Mouse (Mus musculus) intestine, postnatal 0 days (tissue): Measurements from ENCODE around the gene Prss16. TPM values are rescaled to one million over a fixed set of nuclear protein-coding genes. Genes with fewer than 3 reads are reported as not detected.

Experiments used
- ATAC-seq: fragments of 200-750 bp; cut with Nextera tagmentation; 2 replicates; pipeline ENCODE4 v1.8.0; 2017; ENCODE audit warnings: mild to moderate bottlenecking, moderate TSS enrichment, moderate library complexity
- H3K27ac ChIP-seq: fragments of 300-500 bp; sonication (generic); 2 replicates; pipeline ENCODE4 v1.5.1; 2014; ENCODE audit warnings: mild to moderate bottlenecking, low read depth, low read length, moderate library complexity
- H3K27me3 ChIP-seq: fragments of 300-500 bp; sonication (generic); replicated peaks from 2 replicates; pipeline ENCODE4 v1.6.1; 2014; ENCODE audit warnings: low read length, mixed read lengths; ENCODE audit not compliant: control insufficient read depth, insufficient read depth
- H3K36me3 ChIP-seq: fragments of 300-500 bp; sonication (generic); 2 replicates; pipeline ENCODE4 v1.6.1; 2014; ENCODE audit warnings: mild to moderate bottlenecking, moderate library complexity; ENCODE audit not compliant: control insufficient read depth, insufficient read depth
- H3K4me1 ChIP-seq: fragments of 300-500 bp; sonication (generic); replicated peaks from 2 replicates; pipeline ENCODE4 v1.6.1; 2014; ENCODE audit warnings: antibody characterized with exemption, low read length, mixed read lengths; ENCODE audit not compliant: control insufficient read depth, insufficient read depth
- H3K4me2 ChIP-seq: fragments of 300-500 bp; sonication (generic); replicated peaks from 2 replicates; pipeline ENCODE4 v1.6.1; 2014; ENCODE audit warnings: low read depth, mild to moderate bottlenecking, moderate library complexity
- H3K4me3 ChIP-seq: fragments of 300-500 bp; sonication (generic); 2 replicates; pipeline ENCODE4 v1.5.1; 2014; ENCODE audit warnings: low read depth, low read length
- H3K9ac ChIP-seq: fragments of 300-500 bp; sonication (generic); 2 replicates; pipeline ENCODE4 v1.6.1; 2014; ENCODE audit warnings: mild to moderate bottlenecking, low read depth, low read length
- H3K9me3 ChIP-seq: fragments of 300-500 bp; sonication (generic); 2 replicates; pipeline ENCODE4 v1.6.1; 2016; ENCODE audit warnings: mixed run types; ENCODE audit not compliant: control insufficient read depth
- CTCF ChIP-seq: sonication (generic); IDR thresholded peaks from 2 replicates; pipeline ENCODE4 v1.5.1; 2016; ENCODE audit warnings: low read depth, mild to moderate bottlenecking, control low read depth, antibody characterized with exemption, moderate library complexity
- WGBS: fragments of 180-500 bp; shearing (Covaris S2); extraction: QIAGEN DNeasy Blood & Tissue Kit; methylation state at CpG from one replicate; pipeline ENCODE4 v1.1.7; 2014; 5-methylcytosine and 5-hydroxymethylcytosine counted together
- polyA plus RNA-seq: library from polyadenylated mRNA; unstranded; fragments of >200 nt; fragmentation: Nextera tagmentation; extraction: Ambion mirVana; gene quantifications from 2 replicates; pipeline ENCODE4 v1.2.1, GENCODE M21; 2015

Gene Prss16
- polyA plus RNA-seq, 1 experiment from 2014 or later, result 4.0 TPM

GRCm38 (mm10) chr13:22006334-22007120 is 3.0 kb downstream of the Prss16 start:
- Histone ChIP-seq H3K4me3 (peak overlapping the region; percentile 50), H3K36me3 (no peaks in the 10 kb centered on the region), H3K4me2 (peak overlapping the region; percentile 98), H3K9me3 (no peaks in the 10 kb centered on the region), H3K27ac (no peak overlapping the region), H3K9ac (peak overlapping the region; percentile 51), H3K27me3 (peaks cover 87% of the 10 kb centered on the region), H3K4me1 (no peaks in the 10 kb centered on the region)
- peak; percentile 85 for ATAC-seq
- peak; percentile 28; the same call in 1 of the 2 replicates for TF ChIP-seq CTCF
- WGBS, result under 1% methylated on average over 38 of the region's 38 CpGs

DNA sequence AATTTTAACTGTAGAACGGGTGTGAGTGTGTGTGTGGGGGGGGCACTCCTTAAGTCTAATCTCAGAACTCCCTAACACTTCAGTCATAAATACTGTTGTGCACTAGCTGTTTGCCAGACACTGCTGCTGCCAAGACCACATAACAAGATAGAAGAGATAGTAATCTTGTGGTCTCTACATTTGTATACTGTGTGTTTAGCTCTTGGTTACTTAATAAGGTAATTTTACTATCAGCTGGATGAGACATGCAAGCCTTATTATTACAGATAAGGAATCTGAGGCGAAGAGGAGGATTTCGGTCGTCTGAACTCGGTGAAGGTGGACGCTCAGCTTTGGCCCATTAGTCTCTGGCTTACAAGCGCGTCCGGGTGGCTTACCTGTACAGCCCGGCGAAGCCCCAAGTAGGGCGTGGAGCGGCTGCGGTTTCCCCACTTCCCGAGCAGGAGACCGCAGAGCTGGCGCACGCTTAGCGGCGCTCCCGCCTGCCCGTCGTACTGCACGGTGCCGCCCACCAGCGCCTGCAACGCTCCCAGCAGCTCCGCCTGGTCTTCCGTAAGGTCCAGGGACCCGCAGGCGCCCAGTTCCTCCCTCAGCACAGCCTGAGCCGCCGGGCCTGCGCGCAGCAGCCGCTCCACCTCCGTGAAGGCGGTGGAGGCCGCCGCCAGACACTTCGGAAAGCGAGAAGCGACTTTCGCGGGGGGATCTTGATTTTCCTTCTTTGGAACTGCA is 3.8 kb downstream of the Prss16 start:
- H3K27ac ChIP-seq, result no peak overlapping the region
- peak overlapping the region; percentile 50 for H3K4me3 ChIP-seq
- H3K4me2 ChIP-seq, result peak overlapping the region; percentile 98
- TF ChIP-seq CTCF, result no peak
- under 1% methylated on average over 45 of the region's 45 CpGs for WGBS
- no peaks in the 10 kb centered on the region for H3K9me3 ChIP-seq
- no peaks in the 10 kb centered on the region for H3K36me3 ChIP-seq
- H3K4me1 ChIP-seq, result no peaks in the 10 kb centered on the region
- H3K27me3 ChIP-seq, result peaks cover 89% of the 10 kb centered on the region
- peak overlapping the region; percentile 19; the same call in 1 of the 2 replicates for H3K9ac ChIP-seq
- peak; percentile 69 for ATAC-seq

- no peaks in the 10 kb centered on the region for H3K9me3 ChIP-seq
- H3K9ac ChIP-seq, result no peak overlapping the region
- H3K4me2 ChIP-seq, result no peak overlapping the region
- no peaks in the 10 kb centered on the region for H3K4me1 ChIP-seq
- no peak overlapping the region for H3K27ac ChIP-seq
- H3K36me3 ChIP-seq, result no peaks in the 10 kb centered on the region
- no peak for ATAC-seq
- 32% methylated on average over 5 of the region's 5 CpGs for WGBS
- H3K27me3 ChIP-seq, result peaks cover 90% of the 10 kb centered on the region
- no peak overlapping the region for H3K4me3 ChIP-seq
- no peak for TF ChIP-seq CTCF
These were observed 7.7 kb downstream of the Prss16 start for GRCm38 (mm10) chr13:22001823-22002222.

DNA sequence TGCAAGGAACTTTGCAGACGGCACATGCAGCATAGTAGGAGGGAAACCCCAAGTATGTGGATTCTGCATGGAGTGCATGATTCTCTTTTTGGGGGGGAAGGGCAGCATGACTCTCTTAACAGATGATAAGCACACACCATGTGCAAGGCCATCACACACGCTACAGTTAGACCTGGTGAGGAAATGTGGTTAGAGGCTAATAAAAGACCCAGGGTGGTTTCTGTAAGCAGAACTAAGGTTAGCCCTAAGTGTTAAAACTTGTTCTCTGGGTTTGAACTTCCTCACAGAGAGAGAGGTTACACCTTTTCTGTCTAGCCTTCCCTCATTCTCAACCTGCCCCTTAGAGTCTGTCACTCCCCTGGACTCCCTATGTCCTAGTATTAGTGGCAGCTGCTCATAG is 8.2 kb downstream of the Prss16 start:
- Histone ChIP-seq H3K4me1 (no peaks in the 10 kb centered on the region), H3K27ac (no peak overlapping the region), H3K9ac (no peak overlapping the region), H3K36me3 (no peaks in the 10 kb centered on the region), H3K4me2 (no peak overlapping the region), H3K4me3 (no peak overlapping the region), H3K9me3 (no peaks in the 10 kb centered on the region), H3K27me3 (peaks cover 90% of the 10 kb centered on the region)
- WGBS, result 68% methylated on average over 2 of the region's 2 CpGs
- ATAC-seq, result no peak
- no peak for TF ChIP-seq CTCF

GRCm38 (mm10) chr13:21999147-21999546 is 10.4 kb downstream of the Prss16 start:
- no peak for TF ChIP-seq CTCF
- no peak overlapping the region for H3K4me2 ChIP-seq
- no peak overlapping the region for H3K9ac ChIP-seq
- WGBS, result 49% methylated on average over 4 of the region's 4 CpGs
- peaks cover 89% of the 10 kb centered on the region for H3K27me3 ChIP-seq
- H3K9me3 ChIP-seq, result no peaks in the 10 kb centered on the region
- H3K4me3 ChIP-seq, result no peak overlapping the region
- ATAC-seq, result no peak
- H3K27ac ChIP-seq, result no peak overlapping the region
- no peaks in the 10 kb centered on the region for H3K4me1 ChIP-seq
- no peaks in the 10 kb centered on the region for H3K36me3 ChIP-seq

DNA sequence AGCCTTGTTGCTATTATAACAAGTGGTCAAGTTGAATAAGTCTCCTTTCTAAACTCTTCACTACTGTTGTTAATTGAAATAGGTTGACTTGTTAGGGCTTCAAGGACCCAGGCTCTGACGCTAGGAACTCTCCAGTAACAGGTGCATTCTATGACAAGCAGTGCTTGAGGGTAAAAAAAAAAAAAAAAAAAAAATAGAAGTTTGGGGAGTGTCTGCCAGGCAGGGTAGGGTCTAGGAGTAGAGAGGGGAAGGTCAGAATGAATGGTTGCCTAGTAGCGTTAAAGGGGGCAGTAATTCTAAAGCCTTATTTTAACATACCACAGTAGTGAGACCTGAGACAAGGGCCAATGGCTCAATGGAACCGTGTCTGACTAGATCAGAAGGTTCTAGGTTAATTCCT is 11.1 kb downstream of the Prss16 start:
- no peak overlapping the region for H3K4me3 ChIP-seq
- peaks cover 87% of the 10 kb centered on the region for H3K27me3 ChIP-seq
- no peaks in the 10 kb centered on the region for H3K4me1 ChIP-seq
- no peak overlapping the region for H3K4me2 ChIP-seq
- no peak for ATAC-seq
- H3K9ac ChIP-seq, result no peak overlapping the region
- no peak for TF ChIP-seq CTCF
- H3K36me3 ChIP-seq, result no peaks in the 10 kb centered on the region
- no peak overlapping the region for H3K27ac ChIP-seq
- no peaks in the 10 kb centered on the region for H3K9me3 ChIP-seq
- WGBS, result 35% methylated on average over 3 of the region's 3 CpGs
